Mouse (Mus musculus) MN1 (cell line): ENCODE measurements at regions not wholly inside any gene's neighbourhood (a gene's known extent, or its start where the extent isn't known, plus 50 kb on each side); places are given as distances from the start of the nearest gene placed in this dataset.
A peak's percentile ranks its signal among the peaks of the same experiment; 100 is the strongest.

Experiments
- DNase-seq: peaks from one replicate; pipeline ENCODE4 v3.0.0-alpha.2; 2016; ENCODE audit warnings: low spot score

GRCm38 (mm10) chr4:9033106-9033642 lies 794.3 kb upstream of the Car8 start:
- DNase-seq: no peak

- DNase-seq: no peak
These were observed 792.8 kb upstream of the Car8 start for GRCm38 (mm10) chr4:9031634-9032033.

- no peak for DNase-seq
These were observed 790.1 kb upstream of the Car8 start for GRCm38 (mm10) chr4:9028946-9029345.

- peak; percentile 24 for DNase-seq
These were observed 789.6 kb upstream of the Car8 start for GRCm38 (mm10) chr4:9028475-9028874.

GRCm38 (mm10) chr4:9027798-9028404 lies 789.1 kb upstream of the Car8 start:
- peak; percentile 84 for DNase-seq

- DNase-seq: no peak
These were observed 788.5 kb upstream of the Car8 start for GRCm38 (mm10) chr4:9027383-9027782.

- DNase-seq: peak; percentile 58
These were observed 788.0 kb upstream of the Car8 start for GRCm38 (mm10) chr4:9026841-9027240.

GRCm38 (mm10) chr4:9025821-9026470 lies 787.1 kb upstream of the Car8 start:
- DNase-seq: no peak

- DNase-seq: no peak
These were observed 785.5 kb upstream of the Car8 start for GRCm38 (mm10) chr4:9024216-9024925.

- DNase-seq: no peak
These were observed 780.6 kb upstream of the Car8 start for GRCm38 (mm10) chr4:9019241-9020110.

- no peak for DNase-seq
These were observed 779.4 kb upstream of the Car8 start for GRCm38 (mm10) chr4:9018236-9018635.

- DNase-seq: peak; percentile 28
These were observed 777.7 kb upstream of the Car8 start for GRCm38 (mm10) chr4:9016504-9017040.

GRCm38 (mm10) chr4:9015528-9016503 lies 777.0 kb upstream of the Car8 start:
- DNase-seq: no peak

- DNase-seq: no peak
These were observed 776.1 kb upstream of the Car8 start for GRCm38 (mm10) chr4:9014986-9015385.

GRCm38 (mm10) chr4:9012787-9013186 lies 773.9 kb upstream of the Car8 start:
- no peak for DNase-seq

- DNase-seq: no peak
These were observed 773.1 kb upstream of the Car8 start for GRCm38 (mm10) chr4:9011952-9012351.

- peak; percentile 84 for DNase-seq
These were observed 772.3 kb upstream of the Car8 start for GRCm38 (mm10) chr4:9011129-9011518.

GRCm38 (mm10) chr4:9010381-9011128 lies 771.7 kb upstream of the Car8 start:
- peak; percentile 71 for DNase-seq

GRCm38 (mm10) chr4:9009656-9010055 lies 770.8 kb upstream of the Car8 start:
- no peak for DNase-seq
